Mouse (Mus musculus): ENCODE results near the gene Arl2.

The Arl2 gene

DNA sequence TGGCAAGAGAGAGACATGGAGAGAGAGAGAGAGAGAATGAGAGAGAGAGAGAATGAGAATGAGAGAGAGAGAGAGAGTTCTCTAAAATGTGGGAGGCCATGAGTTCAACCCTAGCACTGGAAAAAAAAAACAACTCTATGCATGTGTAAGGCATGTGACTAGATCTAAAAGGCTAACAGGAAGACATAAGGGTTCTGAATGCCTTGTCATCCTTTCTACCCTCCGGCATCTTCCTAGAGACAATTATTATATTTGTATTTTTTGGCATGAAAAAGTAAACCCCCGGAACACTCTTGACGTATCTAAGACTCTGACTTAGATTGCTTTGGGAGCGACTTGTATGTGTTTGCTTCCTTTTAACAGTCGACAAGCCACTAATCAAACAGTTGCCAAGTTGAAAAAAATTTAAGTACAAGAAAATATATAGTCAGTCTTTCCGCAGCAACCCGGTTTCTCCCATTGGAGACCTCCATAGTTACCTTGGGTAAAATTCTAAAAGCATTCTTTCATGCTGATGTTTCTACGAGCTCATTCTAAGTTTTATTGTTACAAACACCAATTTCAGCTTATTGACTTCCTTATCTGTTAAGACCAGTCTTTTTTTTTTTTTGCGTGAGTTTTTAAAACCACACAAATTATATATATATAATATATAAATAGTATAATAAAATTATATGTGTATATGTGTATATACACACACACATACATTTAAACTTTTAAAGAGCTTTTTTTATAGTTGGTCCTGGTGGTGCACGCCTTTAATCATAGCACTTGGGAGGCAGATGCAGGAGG is 14.4 kb downstream of the Arl2 start:
- no peak for DNase-seq (ENCODE audit: low spot score)

DNA sequence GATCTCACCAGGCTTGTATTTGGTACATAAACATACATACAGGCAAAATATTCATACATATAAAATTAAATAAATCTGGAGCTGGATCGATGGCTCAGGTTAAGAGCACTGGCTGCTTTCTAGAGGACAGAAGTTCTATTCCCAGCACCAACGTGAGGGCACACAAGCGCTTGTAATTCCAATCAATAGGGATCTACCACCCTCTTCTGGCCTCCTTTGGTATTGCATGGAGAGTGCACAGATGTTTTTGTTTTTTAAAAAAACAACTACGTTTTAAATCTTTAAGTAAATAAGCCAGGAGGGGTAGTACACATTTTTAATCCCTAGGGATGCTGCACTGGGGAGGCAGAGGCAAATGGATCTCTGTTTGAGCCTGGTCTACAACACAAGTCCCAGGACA is 15.1 kb downstream of the Arl2 start:
- peak; percentile 42 for DNase-seq (ENCODE audit: low spot score)

DNA sequence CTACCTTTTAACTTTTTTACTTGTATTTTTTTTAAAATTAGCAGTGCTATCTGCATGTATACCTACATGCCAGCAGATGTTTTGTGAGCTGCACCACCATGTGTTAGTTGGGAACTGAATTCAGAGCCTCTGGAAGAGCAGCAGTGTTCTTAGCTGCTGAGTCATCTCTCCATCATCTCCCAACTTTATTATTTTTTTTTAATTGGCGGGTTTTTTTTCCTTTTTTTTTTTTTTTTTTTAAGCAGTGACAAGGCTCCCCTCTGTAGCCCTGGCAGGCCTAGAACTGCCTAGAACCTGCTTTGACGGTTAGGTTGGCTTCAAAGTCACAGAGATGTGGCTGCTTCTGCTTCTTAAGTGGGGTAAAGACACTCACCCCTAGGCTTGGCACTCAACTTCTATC is 16.4 kb downstream of the Arl2 start:
- no peak for DNase-seq (ENCODE audit: low spot score)

DNA sequence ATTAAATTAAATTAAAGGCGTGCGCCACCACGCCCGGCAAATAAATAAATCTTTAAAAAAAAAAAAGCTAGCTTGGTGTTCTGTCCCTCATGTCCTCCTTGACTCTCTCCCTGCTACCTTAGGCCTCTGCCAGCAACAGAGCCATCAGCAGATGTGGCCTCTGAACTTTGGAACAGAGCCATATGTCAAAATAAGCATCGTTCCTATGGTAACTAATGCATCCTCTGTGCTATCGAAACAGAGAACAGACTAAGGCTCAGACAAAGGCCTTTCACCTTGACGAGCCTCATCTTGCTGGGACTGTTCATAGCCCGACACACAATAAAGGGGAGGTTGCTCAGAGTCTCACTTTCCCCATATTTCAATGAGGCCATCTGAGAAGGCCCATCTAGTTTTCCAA is 18.0 kb downstream of the Arl2 start:
- DNase-seq (ENCODE audit: low spot score), result no peak

DNA sequence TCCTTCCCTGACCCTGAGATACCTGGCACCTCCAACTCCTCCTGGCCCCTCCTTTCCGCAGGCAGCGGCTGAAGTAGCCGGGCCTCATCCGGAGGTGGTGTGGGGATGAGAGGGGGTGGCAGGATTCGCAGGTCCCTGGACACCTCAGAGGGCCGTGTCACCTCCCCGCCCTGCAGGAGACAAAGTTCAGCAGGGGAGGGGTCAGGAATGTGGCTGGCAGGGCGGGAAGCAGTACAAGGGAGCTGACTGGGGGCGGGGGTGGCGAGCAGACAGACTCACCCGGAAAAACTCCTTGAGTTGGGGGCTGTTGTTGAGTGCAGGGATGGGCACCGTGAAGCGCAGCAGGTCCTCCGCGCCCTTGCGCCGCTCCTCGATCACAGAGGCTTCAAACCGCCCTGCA is 19.6 kb downstream of the Arl2 start:
- no peak for DNase-seq (ENCODE audit: low spot score)

DNA sequence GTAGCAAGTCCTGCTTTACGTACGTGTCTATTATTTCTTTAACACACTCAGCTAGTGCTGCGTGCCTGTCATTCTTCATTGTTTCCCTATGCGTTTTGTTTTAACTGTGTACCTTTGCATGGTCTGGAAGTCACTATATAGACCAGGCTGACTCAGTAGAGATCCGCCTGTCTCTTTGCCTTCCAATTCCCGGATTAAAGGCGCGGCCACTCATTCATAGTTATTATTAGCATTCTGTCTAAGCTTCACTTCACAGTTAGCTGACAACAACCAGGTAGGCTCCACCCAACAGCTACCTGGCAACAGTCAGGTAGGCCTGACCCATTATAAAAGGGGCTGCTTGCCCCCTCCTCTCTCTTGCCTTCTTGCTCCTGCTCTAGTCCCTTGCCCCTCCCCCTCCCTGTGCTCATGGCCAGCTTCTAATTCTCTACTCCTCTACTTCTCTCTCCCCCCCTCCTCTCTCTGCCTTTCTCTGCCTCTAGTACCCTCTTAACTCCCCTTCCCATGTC is 22.6 kb downstream of the Arl2 start:
- no peak for DNase-seq (ENCODE audit: low spot score)

DNA sequence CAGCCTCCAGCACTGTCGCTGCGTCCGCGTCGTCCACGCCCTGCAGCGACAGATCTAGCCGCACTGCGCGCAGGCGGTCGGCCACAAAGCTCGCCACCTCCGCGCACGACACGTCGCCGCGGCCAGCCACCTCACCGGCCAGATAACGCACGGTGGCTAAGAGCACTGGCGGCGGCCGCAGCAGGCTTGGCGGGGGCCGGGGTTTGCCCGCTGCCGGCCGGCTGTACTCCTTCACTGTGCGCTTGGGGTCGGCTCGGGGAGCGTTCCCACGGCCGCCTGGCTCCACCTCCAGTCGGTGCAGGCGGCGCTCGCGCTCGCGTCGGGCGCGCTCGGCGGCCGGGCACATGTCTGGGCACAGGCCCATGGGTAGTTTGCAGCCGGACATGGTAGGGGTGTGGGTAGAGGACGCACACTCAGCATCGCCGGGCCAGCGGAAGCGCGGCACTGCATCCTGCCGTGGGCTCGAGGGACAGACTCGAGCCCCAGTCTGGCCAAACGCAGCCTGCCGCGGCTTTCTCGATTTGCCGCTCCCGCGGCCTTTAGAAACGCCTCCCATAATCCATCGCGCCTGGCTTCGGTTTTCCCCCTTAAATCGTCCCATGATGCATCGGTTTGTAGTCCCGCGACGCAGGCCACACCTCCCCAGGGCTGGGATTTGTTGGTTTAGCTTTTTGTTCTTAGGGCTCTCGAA is 23.2 kb downstream of the Arl2 start, which contains the start of gene Sac3d1:
Gene Sac3d1 (minus strand): TSS at position 665 of the 691 bp plus-strand sequence.
- DNase-seq (ENCODE audit: low spot score), result peak; percentile 73

DNA sequence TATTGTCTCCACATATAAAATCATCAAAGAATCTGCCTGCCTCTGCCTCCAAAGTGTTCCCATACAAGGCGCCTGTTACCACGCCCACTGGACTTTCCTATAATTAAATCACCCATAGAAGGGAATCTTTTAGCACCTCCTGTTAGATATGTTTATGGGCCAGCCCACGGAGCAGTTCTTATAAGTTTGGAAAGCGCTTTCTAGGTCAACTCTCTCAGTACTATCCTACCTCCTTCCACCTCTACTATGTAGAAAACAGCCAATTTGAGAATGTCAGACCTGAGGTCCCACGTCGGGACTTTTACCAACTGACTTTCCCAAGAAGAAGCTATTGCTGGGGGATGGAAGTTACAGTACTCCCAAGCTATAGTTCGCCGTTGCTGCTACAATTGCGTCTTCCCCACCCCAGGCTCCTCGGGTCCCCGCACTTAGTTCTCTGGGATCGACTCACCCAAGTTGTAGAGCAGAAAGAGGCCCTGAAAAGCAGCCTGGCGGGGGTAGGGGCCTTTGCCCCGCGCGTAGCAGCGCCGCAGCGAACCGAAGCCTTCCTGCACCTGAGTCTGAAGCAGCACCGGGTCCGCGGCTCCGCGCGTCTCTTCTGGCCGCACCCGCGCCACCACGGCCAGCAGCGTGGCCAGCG is 23.9 kb downstream of the Arl2 start:
- DNase-seq (ENCODE audit: low spot score), result no peak

DNA sequence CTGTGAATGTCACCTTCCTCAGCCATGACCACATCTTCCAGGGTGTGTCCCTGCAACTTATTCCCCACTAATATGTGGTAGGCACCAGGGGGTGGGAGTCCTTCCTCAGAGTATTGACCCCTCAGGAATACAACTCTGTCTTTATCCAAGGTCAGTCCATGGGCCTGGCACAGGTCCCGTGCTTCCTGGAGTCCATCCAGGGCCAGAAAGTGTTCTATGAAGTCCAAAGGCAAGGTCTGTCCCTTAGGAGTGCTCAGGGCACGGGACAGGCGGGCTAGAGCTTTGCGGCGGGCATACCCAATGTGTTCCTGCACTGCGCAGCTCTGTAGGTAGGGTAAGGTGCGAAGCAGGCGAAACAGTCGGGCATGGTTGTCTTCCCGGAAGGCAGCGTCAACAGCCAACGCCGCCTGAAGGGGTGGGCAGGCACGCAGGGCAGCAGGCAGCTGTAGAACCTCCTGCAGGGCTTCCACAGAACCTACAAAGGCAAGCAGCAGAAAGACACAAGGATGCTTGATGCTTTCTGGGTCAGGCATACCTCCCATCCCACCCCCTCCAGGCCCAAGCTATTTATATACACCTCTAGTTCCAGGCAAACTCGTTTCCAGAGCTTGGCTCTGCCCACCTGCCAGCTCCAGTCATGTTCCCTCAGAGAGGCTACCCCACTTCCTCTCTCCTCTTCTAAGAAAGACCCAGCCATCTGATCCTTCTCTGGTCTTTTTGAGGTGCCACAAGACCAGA is 25.1 kb downstream of the Arl2 start:
- DNase-seq (ENCODE audit: low spot score), result no peak

DNA sequence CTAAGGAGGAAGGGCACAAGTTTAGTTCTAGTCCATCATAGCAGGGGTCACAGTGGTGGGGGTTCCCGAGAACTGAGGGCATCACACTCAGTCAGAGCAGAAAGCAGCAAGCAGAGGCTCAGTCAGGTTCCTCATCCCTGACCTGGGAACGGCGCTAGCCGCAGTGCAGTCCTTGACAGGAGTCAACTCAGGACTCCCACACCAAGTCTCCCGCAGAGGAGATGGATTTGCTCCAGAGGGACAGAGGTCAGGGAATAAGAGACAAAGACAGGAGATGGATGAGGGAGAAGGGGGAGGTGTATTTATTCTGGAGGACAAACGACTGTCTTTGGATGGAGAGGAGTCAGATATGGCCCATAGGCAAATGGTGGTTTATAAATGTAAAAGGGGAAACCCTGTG is 28.2 kb downstream of the Arl2 start:
- no peak for DNase-seq (ENCODE audit: low spot score)

DNA sequence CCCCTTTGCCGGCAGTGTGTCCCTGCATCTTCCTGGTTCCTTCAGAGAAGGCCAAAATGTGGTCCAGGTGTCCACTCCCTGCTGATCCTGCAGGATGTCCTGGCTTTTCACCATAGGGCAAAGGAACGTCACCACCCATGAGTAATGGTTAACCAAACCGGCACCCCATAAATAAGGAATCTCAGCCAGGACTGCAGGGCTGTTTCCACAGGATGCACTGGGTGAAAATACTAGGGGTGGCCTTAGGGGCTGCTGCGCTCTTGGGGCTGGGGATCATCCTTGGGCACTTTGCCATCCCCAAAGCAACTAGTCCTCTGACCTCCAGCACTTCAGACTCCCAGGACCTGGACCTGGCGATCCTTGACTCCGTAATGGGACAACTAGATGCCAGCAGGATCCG is 35.8 kb downstream of the Arl2 start, which contains the start of gene Naaladl1:
Gene Naaladl1 (plus strand): TSS at position 197 of the 400 bp plus-strand sequence.
- no peak for DNase-seq (ENCODE audit: low spot score)

DNA sequence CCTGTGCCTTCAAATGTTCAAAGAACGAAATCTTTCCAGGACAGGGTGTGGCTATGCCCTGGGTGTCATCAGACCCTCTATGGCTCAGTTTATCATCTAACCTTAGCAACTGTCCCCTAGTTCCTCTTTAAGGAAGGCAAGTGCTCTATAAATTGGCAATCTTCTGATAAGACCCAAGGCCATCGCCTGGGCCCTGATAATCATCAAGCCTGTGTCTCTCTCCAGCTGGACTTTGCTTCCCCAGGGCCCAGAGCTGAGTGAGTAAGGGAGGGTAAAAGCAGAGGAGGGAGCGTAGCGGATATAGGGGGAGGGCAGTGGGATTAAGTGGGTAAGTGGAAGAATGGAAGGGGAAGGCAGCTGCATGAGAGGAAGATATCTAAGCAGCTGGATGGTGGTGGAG is 36.9 kb downstream of the Arl2 start:
- DNase-seq (ENCODE audit: low spot score), result no peak

DNA sequence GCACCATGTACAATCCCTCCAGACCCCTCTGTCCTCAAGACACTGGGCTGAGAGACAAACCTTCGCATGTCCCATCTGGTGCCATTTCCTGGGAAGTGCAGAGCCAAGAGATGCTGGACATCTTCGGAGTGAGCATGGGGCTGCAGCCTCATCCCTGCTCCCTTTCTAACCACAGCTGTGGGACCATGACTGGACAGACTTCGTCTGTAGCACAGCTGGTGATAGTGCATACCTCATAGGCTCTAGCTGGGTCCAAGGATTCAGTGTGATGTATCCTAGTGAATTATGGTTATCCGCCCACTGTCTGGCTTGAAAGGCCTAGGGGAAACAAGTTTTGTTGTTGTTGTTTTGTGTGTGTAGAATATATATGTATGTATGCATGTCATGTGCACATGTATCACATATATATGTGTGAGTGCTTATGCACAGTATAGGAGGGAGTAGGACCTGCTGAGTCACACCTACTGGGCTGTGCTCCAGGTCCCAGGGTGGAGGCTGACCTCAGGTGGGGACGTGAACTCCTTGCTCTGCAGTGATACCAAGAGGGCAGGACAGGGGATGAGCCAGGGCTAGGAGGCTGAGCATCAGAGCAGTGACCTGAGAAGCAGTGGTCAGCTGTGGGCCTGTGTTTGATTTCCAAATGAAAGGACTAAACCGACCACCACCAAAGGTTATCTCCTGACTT is 39.0 kb downstream of the Arl2 start:
- no peak for DNase-seq (ENCODE audit: low spot score)

DNA sequence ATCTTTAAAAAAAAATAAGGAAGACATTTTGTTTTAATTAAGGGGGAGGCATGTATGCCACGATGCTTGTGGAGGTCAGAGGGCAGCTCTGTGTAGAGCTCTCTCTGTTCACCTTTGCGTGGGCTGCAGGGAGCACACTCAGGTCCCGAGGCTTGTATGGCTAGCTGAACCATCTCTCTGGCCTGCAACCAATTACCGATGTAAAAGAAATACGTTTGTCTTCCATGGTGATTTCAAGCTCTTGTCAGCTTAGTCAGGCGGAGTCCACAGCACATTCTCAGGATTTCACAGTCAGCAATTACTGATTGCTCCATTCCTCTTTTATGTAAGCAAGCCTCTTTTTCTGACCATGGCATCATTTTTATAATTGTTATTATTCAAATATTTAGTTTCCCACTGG is 40.2 kb downstream of the Arl2 start:
- DNase-seq (ENCODE audit: low spot score), result no peak

DNA sequence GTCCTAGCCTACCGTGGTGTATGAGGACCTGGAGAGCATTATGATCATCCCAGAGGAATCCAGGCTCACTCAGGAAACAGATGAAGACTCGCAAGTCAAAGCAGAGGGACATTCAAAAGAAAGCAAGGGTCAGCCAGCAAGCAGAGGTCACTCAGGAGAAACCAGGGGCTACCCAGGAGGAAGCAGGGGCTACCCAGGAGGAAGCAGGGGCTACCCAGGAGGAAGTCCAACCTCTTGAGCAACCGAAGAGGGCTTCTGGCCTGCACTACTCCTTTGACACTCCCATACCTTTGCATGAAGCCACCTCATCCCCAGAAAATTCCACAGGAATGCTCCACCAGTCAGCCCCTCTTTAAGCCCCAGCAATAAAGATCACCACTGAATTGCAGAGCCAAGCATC is 43.5 kb downstream of the Arl2 start:
- DNase-seq (ENCODE audit: low spot score), result no peak

DNA sequence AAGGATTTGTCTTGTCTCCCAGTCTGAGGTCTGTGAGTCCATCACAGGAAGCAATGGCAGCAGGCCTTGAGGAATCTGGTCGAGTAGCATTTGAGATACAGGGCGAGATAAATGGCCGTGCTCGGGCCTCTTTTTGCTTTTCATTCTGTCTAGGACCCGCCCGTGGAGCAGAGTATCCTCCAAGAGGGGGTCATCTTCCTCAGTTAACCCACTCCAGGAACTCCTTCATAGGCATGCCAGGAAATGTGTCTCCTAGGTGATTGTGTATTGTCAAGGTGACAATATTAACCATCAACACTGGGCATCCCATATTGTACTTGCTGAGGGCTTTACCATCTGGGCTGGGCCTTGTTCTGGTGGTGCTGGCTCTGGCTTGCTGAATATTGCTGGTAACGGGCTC is 47.2 kb downstream of the Arl2 start, which contains the start of gene AC131692.1:
Gene AC131692.1 (plus strand): TSS at position 301 of the 400 bp plus-strand sequence.
- DNase-seq (ENCODE audit: low spot score), result no peak

DNA sequence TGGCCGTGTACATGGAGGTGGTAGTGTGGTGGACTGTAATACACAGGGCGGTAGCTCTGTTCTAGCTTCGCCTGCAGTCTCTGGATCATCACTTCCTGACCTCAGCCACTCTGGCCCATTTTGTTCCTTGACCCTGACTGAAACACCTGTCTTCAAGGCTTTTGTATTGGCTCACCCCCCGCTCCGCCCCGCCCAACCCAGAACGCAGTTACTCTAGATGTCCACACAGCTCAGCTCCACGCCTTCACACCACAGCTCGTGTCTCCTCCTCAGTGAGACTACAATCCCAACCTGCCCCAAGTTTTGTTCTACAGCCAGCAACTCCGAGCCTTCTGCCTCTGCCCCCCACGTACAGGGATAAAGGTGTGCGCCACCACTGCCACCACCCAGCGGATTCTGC is 52.5 kb downstream of the Arl2 start:
- DNase-seq (ENCODE audit: low spot score), result no peak

DNA sequence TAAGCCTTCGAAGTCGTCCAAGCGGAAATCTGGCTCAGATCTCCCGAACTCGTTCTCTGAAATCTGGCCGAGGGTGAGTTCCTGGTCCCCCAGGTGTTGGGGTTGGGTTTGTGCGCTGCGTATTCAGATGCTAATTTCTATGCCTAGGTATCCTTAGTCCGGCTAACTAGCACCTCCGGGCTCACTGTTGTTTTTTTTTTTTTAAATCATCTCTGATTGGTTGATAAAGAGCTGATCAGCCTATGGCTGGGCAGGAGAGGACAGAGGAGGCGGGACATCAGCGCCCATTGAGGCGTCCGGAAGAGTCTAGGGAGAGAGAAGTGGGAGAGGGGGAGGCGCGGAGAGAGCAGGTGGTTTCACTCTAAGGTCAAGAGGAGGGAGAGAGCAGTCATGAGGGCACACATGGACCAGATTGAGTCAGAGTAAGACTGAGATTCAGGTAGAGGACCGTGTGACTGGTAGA is 55.9 kb downstream of the Arl2 start:
- no peak for DNase-seq (ENCODE audit: low spot score)

DNA sequence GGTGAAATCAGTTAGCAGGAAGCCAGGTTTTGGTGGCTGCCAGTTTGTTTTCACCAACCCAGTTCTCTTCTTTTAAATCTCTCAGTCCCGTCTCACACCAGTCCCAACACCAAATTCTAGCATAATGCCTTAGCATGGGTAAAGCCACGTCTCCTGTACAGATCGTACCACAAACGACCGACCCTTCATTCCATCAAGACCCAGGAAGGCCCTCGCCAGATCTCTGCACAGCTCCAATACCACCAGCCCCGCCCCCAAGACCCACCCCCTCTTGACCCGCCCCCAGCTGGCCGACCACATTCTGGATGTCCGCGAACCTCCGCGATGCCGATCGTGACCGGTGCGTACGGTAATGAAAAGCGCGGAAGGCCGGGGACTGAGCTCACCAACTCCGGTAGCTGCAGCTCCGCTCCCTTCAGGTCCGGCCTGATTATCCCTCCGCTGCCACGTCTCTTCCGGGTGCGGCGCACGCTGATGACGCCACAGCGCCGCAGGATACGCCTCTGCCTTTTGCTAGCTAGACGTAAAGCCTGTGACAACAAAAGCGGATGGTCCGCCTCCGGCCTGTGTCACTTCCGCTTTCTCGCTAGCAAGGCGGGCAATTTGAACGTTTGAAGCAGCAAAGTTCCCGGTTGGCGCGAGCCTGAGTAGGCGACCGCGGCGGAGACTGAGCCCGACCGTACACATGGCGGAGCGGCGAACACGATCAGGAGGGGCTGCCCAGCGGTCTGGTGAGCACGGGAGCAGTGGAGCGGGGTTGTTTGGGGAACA is 56.7 kb downstream of the Arl2 start, which contains the start of the genes Zfpl1 and Cdca5:
Gene Zfpl1 (minus strand): TSS at position 479 of the 771 bp plus-strand sequence.
Gene Cdca5 (plus strand): TSS at position 506 of the 771 bp plus-strand sequence.
- DNase-seq (ENCODE audit: low spot score), result peak; percentile 93

Data from urinary bladder, postnatal 25 days (tissue).